Mouse (Mus musculus): Measurements from ENCODE around the gene Tnrc6b.
"Not testable (repeated sequence)": the region's sequence is repeated elsewhere in the genome, so short reads cannot be mapped to it uniquely, and the experiment has no call there.

The Tnrc6b gene

GRCm38 (mm10) chr15:80797757-80798156, 86.6 kb downstream of the Tnrc6b start:
- DNase-seq: peak; percentile 30

GRCm38 (mm10) chr15:80798367-80799073, 87.4 kb downstream of the Tnrc6b start:
- DNase-seq: peak; percentile 94

GRCm38 (mm10) chr15:80799074-80799633, 88.0 kb downstream of the Tnrc6b start:
- DNase-seq: peak; percentile 52

GRCm38 (mm10) chr15:80799634-80800137, 88.6 kb downstream of the Tnrc6b start:
- peak; percentile 51 for DNase-seq

- DNase-seq: no peak
Measured at GRCm38 (mm10) chr15:80800201-80800600, 89.1 kb downstream of the Tnrc6b start.

GRCm38 (mm10) chr15:80800765-80801164, 89.7 kb downstream of the Tnrc6b start:
- DNase-seq: no peak

GRCm38 (mm10) chr15:80801597-80801996, 90.5 kb downstream of the Tnrc6b start:
- no peak for DNase-seq

DNA sequence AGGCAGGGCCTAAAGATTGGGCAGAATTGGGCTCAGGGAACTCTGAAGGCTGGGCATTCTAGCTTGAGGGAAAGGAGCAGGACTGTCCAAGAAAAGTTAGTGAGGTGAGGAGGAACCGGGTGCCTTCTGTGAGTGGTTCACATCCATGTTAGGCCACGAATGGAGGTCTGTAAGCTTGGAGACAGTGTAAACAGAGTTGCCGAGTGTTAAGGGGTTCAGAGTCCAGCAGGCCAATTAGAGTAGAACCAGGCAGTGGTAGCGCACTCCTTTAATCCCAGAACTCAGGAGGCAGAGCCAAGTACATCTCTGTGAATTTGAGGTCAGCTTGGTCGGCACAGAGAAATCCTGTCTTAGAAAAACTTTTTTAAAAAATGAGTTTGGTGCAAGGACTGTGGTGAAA, 96.0 kb downstream of the Tnrc6b start:
- DNase-seq: peak; percentile 10

DNA sequence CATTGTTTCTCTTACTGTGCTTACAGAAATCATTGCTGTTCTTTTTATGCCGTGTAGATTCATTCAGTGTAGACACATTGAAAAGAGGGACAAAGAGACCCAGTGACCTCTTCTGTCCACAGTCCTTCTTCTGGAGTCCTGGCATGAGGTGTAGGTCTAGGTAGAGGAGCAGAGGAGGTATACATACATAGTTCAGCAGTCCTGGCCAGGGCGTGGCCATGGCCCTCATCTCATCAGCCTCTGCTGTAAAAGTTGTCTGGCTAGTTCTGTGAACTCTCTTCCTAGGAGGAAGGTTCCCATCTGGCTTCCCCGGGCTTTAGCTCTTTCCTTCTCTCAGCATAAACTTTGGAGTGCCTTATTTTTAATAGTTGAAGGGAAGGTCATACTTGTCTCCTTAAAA, 99.1 kb downstream of the Tnrc6b start:
- no peak for DNase-seq

DNA sequence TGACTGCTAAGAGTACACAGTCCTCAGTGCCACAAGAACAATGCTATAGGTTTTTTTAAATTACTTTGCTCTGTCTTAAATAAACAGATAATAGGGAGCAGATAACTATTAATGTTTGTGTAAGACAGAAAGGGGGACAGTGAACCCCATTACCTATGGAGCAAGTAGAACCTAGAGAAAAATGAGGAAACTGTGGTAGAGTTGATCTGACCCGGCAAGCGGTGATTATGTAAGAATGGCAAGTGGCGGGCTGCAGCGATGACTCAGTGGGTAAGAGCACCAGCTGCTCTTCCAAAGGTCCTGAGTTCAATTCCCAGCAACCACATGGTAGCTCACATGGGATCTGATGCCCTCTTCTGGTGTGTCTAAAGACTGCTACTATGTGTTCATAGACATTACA, 101.7 kb downstream of the Tnrc6b start:
- no peak for DNase-seq

DNA sequence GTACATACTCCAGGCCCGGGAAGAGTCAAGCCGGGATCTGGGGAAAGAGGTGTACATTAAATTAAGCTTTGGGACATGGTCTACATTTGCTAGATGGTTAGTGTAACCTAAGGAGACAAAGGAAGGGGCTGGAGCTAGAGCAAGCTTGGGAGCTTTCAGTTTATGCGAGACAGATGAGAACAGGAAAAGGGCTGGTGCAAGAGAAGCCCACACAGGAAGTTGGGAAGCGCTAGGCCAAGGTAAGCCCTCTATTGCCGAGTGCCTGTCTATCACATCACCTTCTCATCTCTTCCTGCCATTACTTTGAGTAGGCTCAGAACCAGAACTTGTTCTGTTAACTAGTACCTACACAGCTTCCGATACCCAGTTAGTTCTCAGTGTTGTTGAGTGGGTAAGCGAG, 103.7 kb downstream of the Tnrc6b start:
- no peak for DNase-seq

DNA sequence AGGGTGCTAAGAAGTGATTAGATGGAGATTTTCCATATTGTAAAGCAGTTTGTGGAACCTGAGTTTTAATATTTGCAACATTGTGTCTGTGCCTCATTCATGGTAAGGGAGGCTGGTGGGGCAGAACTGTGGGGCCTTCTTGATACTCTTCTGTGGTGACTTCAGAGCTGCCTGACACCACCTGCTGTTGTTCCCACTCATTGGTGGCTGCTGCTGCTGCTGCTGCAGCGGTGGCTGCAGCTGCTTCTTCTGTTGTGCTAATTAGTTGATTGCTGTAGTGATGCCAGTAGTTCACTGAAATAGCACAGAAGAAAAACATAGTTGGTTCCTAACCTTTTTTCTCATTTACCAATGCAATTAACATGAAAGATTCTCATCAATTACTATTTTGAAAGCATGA, 111.2 kb downstream of the Tnrc6b start:
- no peak for DNase-seq

GRCm38 (mm10) chr15:80831170-80831569, 120.1 kb downstream of the Tnrc6b start:
- DNase-seq: no peak

DNA sequence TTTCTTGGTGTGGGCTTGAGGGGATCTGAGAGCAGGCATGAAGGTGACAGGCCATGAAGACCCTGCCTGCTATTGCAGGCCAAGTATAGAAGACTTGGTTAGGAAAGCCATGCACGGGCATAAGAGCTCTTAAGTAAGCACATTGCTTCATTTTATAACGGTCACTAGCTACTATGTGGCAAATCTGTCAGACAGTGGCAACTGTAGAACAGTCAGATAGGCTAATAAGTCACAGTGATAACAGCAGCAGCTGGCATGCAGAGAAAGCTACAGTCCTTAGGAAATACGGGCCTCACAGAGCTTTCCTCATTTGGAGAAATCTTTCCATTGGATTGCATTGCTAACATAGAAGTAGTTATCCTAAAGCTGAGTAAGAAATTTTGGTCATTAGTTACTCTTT, 121.7 kb downstream of the Tnrc6b start:
- no peak for DNase-seq

DNA sequence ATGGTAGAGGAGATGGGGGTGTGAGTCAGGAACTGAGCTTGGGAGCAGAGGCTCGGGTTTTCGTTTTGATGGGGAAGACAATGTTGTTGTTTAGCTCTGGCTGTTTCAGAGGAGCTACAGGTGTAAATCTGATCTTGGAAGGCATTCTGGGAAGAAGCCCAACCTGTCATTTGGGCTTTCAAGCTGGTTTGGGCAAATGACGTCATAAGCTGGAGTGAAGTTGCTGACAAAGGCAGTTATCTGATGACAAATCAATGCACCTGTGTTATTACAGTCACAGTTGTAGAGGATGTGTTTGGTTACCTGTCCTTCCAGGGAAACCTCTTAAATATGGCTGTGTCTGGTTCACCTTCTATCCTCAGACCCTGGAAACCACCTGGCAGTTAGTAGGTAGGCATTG, 125.1 kb downstream of the Tnrc6b start:
- DNase-seq: no peak

DNA sequence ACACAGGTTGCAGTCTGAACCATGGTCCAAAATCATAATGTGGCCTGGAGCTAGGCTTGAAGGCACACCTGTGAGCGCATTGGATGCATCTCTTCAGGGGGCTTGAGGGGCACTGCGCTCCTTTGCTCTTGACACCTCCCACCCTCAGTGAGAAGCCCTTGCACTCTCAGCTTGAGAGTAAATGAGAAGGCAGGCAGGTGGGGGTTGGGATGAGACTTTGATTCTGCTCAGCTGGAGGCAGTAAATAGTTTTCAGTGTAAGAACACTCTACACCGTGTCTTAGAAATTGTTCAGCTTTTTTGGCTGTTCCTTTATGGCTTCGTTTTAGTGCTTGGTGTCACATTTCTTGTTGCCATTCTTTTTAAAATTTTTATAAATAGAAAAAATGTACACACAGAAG, 127.7 kb downstream of the Tnrc6b start:
- DNase-seq: peak; percentile 23

GRCm38 (mm10) chr15:80839653-80840420, 128.7 kb downstream of the Tnrc6b start:
- peak; percentile 22 for DNase-seq

DNA sequence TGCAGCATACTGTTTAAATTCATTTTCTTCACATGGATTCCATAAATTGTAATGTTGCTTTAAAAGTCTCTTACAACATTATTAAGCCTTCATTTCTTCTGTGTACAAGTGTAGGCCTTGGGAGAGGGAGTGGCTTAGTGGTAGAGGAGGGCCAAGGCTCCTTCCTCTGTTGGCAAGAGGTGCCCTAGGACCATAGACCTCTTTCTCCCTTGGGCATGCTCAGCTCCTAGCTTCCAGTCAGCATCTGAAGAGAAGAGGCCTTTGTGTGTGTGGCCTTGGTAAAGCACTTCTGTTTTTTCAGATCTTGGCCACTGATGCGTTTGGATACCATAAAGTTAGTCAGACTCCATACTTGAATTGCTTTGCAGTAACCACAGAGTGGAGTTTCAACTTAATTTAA, 133.1 kb downstream of the Tnrc6b start:
- DNase-seq: no peak

DNA sequence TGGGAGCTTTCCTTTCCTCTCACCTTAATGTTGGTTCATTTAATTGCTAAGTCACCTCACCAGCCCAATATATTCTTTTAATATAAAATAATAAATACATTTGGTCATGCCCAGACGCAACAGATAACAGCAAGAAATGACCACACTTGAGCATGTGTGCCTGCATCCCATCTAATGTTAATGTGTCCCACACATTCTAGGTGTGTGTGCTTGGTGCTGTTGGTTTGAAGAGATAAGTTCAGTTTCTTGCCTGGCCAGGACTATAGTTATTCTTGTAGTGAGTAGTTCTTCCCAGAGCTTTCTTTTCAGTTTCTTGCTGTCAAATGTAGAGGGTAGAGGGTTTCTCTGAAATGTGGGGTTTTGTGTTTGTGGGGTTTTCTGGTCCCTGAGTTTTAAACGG, 133.8 kb downstream of the Tnrc6b start:
- DNase-seq: no peak

- peak; percentile 17 for DNase-seq
Measured at GRCm38 (mm10) chr15:80850004-80850403, 138.9 kb downstream of the Tnrc6b start.

DNA sequence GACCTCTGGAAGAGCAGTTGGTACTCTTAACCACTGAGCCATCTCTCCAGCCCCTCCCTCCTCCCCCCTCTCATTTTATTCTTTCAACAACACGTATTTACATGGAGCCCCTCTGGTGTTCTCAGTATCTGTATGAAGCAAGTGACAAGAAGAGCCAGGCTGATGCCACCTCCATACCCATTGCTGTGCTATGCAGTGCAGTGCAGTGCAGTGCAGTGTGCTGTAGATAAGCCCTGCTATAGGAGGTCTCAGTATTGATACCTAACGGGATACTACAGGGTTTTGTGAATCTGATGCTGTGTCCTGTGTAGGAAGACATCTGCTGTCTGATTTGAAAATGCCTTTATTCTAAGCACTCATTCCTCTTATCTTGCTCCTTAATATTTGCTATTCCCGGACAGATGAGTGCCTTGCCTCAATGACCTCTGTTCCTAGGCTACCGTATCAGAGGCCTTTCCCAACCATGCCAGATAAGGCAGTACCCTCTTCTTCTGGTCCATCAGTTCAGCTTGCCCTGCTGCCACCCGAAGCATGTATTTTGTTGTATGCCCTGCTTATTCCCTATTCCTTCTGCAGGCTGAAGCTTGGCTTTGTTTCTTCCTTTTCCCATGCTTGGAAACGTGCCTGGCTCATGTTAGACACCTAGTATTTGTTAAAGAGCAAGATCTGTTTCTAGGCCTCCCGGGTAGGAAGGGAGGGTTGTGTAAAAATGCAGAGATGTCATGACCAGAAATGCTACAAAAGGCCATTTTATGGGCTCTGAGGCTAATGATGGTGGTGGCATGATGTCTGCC, 139.8 kb downstream of the Tnrc6b start:
- DNase-seq: no peak

DNA sequence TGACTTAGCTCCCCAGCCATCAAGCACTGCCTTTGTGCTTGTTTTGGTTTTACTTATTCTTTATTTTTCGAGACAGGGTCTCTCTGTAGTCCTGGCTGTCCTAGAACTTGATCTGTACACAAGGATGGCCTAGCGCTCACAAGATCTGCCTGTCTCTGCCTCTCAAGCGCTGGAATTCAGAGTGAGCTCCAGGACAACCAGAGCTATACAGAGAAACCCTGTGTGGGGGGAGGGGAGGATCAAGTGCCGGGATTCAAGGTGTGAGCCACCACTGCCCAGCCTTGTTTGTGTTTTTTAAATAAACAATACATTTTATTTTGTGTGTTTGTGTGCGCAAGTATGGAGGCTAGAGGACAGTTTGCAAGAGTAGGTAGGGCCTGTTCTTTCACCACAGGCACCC, 141.0 kb downstream of the Tnrc6b start:
- no peak for DNase-seq

DNA sequence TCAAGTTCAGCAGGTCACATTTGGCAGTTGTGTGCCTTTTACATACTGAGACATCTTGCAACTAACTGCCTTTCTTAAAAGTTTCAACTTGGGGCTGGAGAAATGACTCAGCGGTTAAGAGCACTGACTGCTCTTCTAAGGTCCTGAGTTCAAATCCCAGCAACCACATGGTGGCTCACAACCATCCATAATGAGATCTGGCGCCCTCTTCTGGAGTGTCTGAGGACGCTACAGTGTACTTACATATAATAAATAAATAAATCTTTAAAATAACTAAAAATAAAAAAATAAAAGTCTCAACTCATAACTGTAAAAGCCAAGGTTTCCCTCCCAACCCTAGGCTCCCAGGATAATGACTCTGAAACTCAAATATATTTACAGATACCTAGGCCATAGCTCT, 141.4 kb downstream of the Tnrc6b start:
- not testable (repeated sequence) for DNase-seq

Measured in kidney, postnatal 14 days (tissue).